Mouse (Mus musculus): ENCODE measurements around the gene Atp23. TPM values are rescaled to one million over a fixed set of nuclear protein-coding genes. Genes with fewer than 3 reads are reported as not detected.
"Not testable (repeated sequence)": the region's sequence is repeated elsewhere in the genome, so short reads cannot be mapped to it uniquely, and the experiment has no call there.

The Atp23 gene
- polyA plus RNA-seq, 1 experiment: 6.3 TPM

DNA sequence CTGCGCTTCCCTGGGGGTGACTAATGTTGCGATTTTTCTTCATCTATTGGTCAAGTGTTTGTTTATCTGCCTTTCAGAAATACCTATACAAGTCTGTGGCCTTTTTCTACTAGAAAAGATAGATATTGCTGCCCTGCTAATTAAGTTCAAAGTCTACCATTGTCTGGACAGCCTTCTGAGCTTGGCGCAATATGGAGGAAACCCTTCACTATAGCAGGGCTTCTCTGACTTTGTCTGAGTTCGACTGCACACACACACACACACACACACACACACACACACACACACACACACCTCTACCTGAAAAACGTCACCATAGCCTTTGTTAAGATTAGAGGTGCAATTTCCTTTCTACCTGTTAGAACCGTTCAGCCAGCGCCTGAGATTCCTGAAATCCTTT lies 72.5 kb downstream of the Atp23 start:
- no peak overlapping the region for H3K27ac ChIP-seq (ENCODE audit: insufficient read depth, low read depth, low read length)

DNA sequence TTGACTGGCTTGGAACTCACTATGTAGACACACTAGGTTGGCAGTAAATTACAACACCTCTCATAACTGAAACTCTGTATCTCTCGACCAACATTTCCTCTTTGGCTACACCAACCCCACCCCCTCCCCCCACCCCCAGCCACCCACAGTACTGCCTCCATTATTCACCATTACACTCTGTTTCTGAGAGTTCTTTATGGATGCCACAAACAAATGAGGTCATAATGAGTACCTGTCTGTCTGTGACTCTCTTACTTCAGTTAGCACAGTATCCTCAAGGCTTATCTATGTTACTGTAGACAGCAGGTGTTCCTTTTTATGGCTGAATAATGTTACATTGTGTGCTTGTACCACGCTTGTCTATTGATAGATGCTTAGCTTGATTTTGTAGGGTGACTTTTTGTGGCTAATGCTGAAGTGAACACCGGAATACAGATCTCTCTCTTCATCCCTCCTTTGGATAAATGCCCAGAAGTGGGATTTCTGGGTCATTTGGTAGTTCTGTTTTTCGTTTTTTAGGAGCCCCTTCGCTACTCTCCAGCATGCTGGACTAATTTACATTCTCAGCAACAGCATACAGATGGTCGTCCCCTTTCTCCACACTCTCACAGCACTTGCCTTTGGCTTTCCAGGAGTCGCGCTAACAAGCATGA lies 73.1 kb downstream of the Atp23 start:
- no peaks in the 10 kb centered on the region for H3K36me3 ChIP-seq (ENCODE audit: control insufficient read depth, insufficient read depth, low read length)
- no peak overlapping the region for H3K27ac ChIP-seq (ENCODE audit: insufficient read depth, low read depth, low read length)
- no peaks in the 10 kb centered on the region for H3K27me3 ChIP-seq (ENCODE audit: control insufficient read depth, insufficient read depth, low read length)
- no peaks in the 10 kb centered on the region for H3K4me1 ChIP-seq (ENCODE audit: control insufficient read depth, insufficient read depth, insufficient read length, low read length)
- no peak overlapping the region for H3K4me3 ChIP-seq (ENCODE audit: low read depth, low read length)
- 54% methylated on average over 8 of the region's 8 CpGs for WGBS
- no peak for TF ChIP-seq CTCF (IDR thresholded peaks at IDR 0.05; ENCODE audit: extremely low read depth, insufficient read length, insufficient replicate concordance, low read depth, low read length)
- TF ChIP-seq POLR2A (IDR thresholded peaks at IDR 0.05; ENCODE audit: low read depth, low read length): no peak

More for the DNA sequence above, 72.5 kb downstream of the Atp23 start:
- Histone ChIP-seq H3K4me3 (ENCODE audit: low read depth, low read length) (no peak overlapping the region), H3K4me1 (ENCODE audit: control insufficient read depth, insufficient read depth, insufficient read length, low read length) (no peaks in the 10 kb centered on the region), H3K36me3 (ENCODE audit: control insufficient read depth, insufficient read depth, low read length) (no peaks in the 10 kb centered on the region), H3K27me3 (ENCODE audit: control insufficient read depth, insufficient read depth, low read length) (no peaks in the 10 kb centered on the region)
- TF ChIP-seq CTCF (IDR thresholded peaks at IDR 0.05; ENCODE audit: extremely low read depth, insufficient read length, insufficient replicate concordance, low read depth, low read length) (no peak), POLR2A (IDR thresholded peaks at IDR 0.05; ENCODE audit: low read depth, low read length) (no peak)
- 64% methylated on average over 7 of the region's 7 CpGs for WGBS

DNA sequence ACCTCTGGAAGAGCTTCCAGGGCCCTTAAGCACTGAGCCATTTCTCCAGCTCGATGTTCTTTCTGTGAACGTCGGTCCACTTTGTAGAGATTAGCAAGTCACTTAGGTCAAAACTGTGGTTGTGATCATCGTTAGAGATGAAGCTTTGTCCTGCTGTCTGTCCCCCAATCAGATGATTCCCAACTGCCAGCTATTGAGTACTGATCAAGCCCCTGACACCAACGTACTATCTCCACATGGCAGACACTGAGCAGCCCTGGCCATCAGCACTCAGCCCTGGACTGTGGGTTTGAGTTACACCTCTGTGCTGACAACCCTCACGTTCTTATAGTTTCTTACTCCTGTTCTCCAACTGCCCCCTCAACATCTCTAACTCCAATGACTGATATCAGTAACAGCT lies 74.2 kb downstream of the Atp23 start:
- no peaks in the 10 kb centered on the region for H3K4me1 ChIP-seq (ENCODE audit: control insufficient read depth, insufficient read depth, insufficient read length, low read length)
- no peak overlapping the region for H3K27ac ChIP-seq (ENCODE audit: insufficient read depth, low read depth, low read length)
- no peak for TF ChIP-seq CTCF (IDR thresholded peaks at IDR 0.05; ENCODE audit: extremely low read depth, insufficient read length, insufficient replicate concordance, low read depth, low read length)
- no peak for TF ChIP-seq POLR2A (IDR thresholded peaks at IDR 0.05; ENCODE audit: low read depth, low read length)
- 90% methylated on average over 6 of the region's 6 CpGs for WGBS
- no peaks in the 10 kb centered on the region for H3K27me3 ChIP-seq (ENCODE audit: control insufficient read depth, insufficient read depth, low read length)
- no peaks in the 10 kb centered on the region for H3K36me3 ChIP-seq (ENCODE audit: control insufficient read depth, insufficient read depth, low read length)
- H3K4me3 ChIP-seq (ENCODE audit: low read depth, low read length): no peak overlapping the region

DNA sequence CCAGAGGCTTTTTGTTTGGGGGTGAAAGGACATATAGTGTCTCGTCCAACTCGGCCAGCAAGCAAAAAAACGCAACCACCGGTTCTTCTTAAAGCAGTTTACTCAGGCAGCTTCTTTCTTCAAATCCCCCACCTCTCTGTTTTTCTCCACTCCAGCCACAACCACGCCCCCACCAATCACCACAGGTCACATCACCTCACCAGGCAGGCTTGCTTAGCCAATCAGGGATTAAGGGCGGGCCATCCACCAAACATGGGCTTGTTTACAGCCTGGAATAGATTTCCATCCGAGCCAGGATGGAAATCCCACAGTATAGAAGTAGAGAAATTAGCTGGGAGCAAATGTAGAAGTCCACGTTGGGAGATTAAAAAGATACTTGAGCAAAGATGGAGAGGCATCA lies 74.9 kb downstream of the Atp23 start:
- H3K4me1 ChIP-seq (ENCODE audit: control insufficient read depth, insufficient read depth, insufficient read length, low read length); H3K27ac ChIP-seq (ENCODE audit: insufficient read depth, low read depth, low read length); H3K36me3 ChIP-seq (ENCODE audit: control insufficient read depth, insufficient read depth, low read length); H3K4me3 ChIP-seq (ENCODE audit: low read depth, low read length); H3K27me3 ChIP-seq (ENCODE audit: control insufficient read depth, insufficient read depth, low read length): not testable (repeated sequence)
- WGBS: 88% methylated on average over 8 of the region's 8 CpGs

DNA sequence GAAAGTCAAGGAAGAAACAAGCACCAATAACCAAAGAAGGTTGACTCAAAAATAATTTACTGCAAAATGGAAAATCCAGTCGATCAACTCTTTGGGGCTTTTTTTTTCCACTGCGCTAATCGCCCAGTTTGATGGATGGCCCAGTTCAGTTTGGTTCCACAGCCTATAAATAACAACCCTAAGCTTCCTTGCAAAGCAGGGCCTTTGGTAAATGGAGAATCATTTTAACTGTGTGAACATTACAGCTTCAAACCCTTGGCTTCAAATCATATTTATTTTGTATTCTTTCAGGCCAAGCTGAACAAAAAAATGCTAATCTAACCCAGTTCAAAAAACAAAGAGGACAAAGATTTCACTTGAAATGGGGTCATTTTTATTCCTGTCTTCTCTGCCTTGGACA lies 78.7 kb downstream of the Atp23 start:
- Histone ChIP-seq H3K27me3 (ENCODE audit: control insufficient read depth, insufficient read depth, low read length) (no peaks in the 10 kb centered on the region), H3K36me3 (ENCODE audit: control insufficient read depth, insufficient read depth, low read length) (no peaks in the 10 kb centered on the region), H3K4me1 (ENCODE audit: control insufficient read depth, insufficient read depth, insufficient read length, low read length) (no peaks in the 10 kb centered on the region), H3K27ac (ENCODE audit: insufficient read depth, low read depth, low read length) (no peak overlapping the region), H3K4me3 (ENCODE audit: low read depth, low read length) (no peak overlapping the region)
- TF ChIP-seq POLR2A (IDR thresholded peaks at IDR 0.05; ENCODE audit: low read depth, low read length) (no peak), CTCF (IDR thresholded peaks at IDR 0.05; ENCODE audit: extremely low read depth, insufficient read length, insufficient replicate concordance, low read depth, low read length) (no peak)
- WGBS: 78% methylated on average over 3 of the region's 3 CpGs

Other genes starting within 250 kb of the Atp23 start
- 43.9 and 118 TPM in 2 replicates for gene Ctdsp2, start 77.4 kb upstream of the Atp23 start, polyA plus RNA-seq (2012; rRNA removed)
- gene Avil, start 99.4 kb upstream of the Atp23 start, polyA plus RNA-seq (2012; rRNA removed): 2.4 and 6.9 TPM in 2 replicates
- 24.7 and 36.4 TPM in 2 replicates for gene Tsfm, start 129.5 kb upstream of the Atp23 start, polyA plus RNA-seq (2012; rRNA removed)
- 9.6 and 10.3 TPM in 2 replicates for gene Mettl1, start 140.1 kb upstream of the Atp23 start, polyA plus RNA-seq (2012; rRNA removed)
- gene Eef1akmt3, start 140.2 kb upstream of the Atp23 start, polyA plus RNA-seq (2012; rRNA removed): 1.2 TPM in 2 replicates
- gene Cyp27b1, start 146.9 kb upstream of the Atp23 start, polyA plus RNA-seq (2012; rRNA removed): 0.22 and 0.29 TPM in 2 replicates
- gene March9, start 158.8 kb upstream of the Atp23 start, polyA plus RNA-seq (2012; rRNA removed): 1.9 and 6.9 TPM in 2 replicates
- gene Cdk4, start 162.2 kb upstream of the Atp23 start, polyA plus RNA-seq (2012; rRNA removed): 57.6 and 108 TPM in 2 replicates
- gene Tspan31, start 168.9 kb upstream of the Atp23 start, polyA plus RNA-seq (2012; rRNA removed): 36.1 and 48.9 TPM in 2 replicates
- gene Agap2, start 173.9 kb upstream of the Atp23 start, polyA plus RNA-seq (2012; rRNA removed): 6.1 and 15.6 TPM in 2 replicates
- 59.8 and 117 TPM in 2 replicates for gene Os9, start 219.8 kb upstream of the Atp23 start, polyA plus RNA-seq (2012; rRNA removed)